Mouse (Mus musculus) neutrophil, adult 5-6 weeks (primary cell): Measurements from ENCODE around the gene Thtpa. TPM values are rescaled to one million over a fixed set of nuclear protein-coding genes. Genes with fewer than 3 reads are reported as not detected.

Source experiments
- ATAC-seq: fragments of 151-379, 151-347 bp; 2 replicates; pipeline ENCODE4 v1.8.0; 2017; ENCODE audit warnings: mild to moderate bottlenecking, moderate TSS enrichment; ENCODE audit not compliant: insufficient number of reproducible peaks, poor library complexity, low FRiP score, severe bottlenecking; ENCODE audit errors: extremely low read depth
- total RNA-seq: library from RNA; stranded (forward); fragments of 200-1000 nt; gene quantifications from 2 replicates; pipeline ENCODE4 v1.2.3, GENCODE M21; 2017

Thtpa gene
- total RNA-seq, 1 experiment from 2014 or later, result 5.2 TPM

GRCm38 (mm10) chr14:55119421-55120134 lies 25.0 kb downstream of the Thtpa start:
- no peak for ATAC-seq

GRCm38 (mm10) chr14:55121947-55122346 lies 27.4 kb downstream of the Thtpa start:
- ATAC-seq, result no peak

- ATAC-seq, result no peak
Observed at GRCm38 (mm10) chr14:55122359-55122758, 27.8 kb downstream of the Thtpa start.

- no peak for ATAC-seq
Observed at GRCm38 (mm10) chr14:55125711-55126110, 31.1 kb downstream of the Thtpa start.

- ATAC-seq, result no peak
Observed at GRCm38 (mm10) chr14:55126521-55126920, 31.9 kb downstream of the Thtpa start.

GRCm38 (mm10) chr14:55135676-55136075 lies 41.1 kb downstream of the Thtpa start:
- ATAC-seq, result no peak

GRCm38 (mm10) chr14:55139313-55139712 lies 44.7 kb downstream of the Thtpa start:
- ATAC-seq, result no peak

- no peak for ATAC-seq
Observed at GRCm38 (mm10) chr14:55146324-55146723, 51.7 kb downstream of the Thtpa start.

- ATAC-seq, result no peak; the same call in 1 of the 2 replicates
Observed at GRCm38 (mm10) chr14:55146829-55147401, 52.3 kb downstream of the Thtpa start.

GRCm38 (mm10) chr14:55148363-55148915 lies 53.9 kb downstream of the Thtpa start:
- ATAC-seq, result peak; percentile 56; the same call in 1 of the 2 replicates

Other genes starting within 250 kb of the Thtpa start
- 9.2 and 9.7 TPM in 2 replicates for gene Homez, start 223.8 kb upstream of the Thtpa start, total RNA-seq
- gene Ppp1r3e, start 217.2 kb upstream of the Thtpa start, total RNA-seq, result 0.47 TPM in 1 of 2 replicates, not detected in the other
- 3.6 and 6.6 TPM in 2 replicates for gene Bcl2l2, start 211.4 kb upstream of the Thtpa start, total RNA-seq
- gene Gm20521, start 211.3 kb upstream of the Thtpa start, total RNA-seq, result not detected in 2 replicates
- gene Pabpn1, start 202.3 kb upstream of the Thtpa start, total RNA-seq, result 198 and 209 TPM in 2 replicates
- 0.25 and 0.47 TPM in 2 replicates for gene Slc22a17, start 181.7 kb upstream of the Thtpa start, total RNA-seq
- gene Efs, start 168.7 kb upstream of the Thtpa start, total RNA-seq, result not detected in 2 replicates
- not detected in 2 replicates for gene Il25, start 162.1 kb upstream of the Thtpa start, total RNA-seq
- gene Cmtm5, start 158.5 kb upstream of the Thtpa start, total RNA-seq, result not detected in 2 replicates
- gene Myh6, start 127.9 kb upstream of the Thtpa start, total RNA-seq, result not detected in 2 replicates
- not detected in 2 replicates for gene Gm17428, start 117.9 kb upstream of the Thtpa start, total RNA-seq
- not detected in 2 replicates for gene Myh7, start 100.2 kb upstream of the Thtpa start, total RNA-seq
- 58.9 and 73.5 TPM in 2 replicates for gene Ngdn, start 79.3 kb upstream of the Thtpa start, total RNA-seq
- 7.2 and 7.8 TPM in 2 replicates for gene Zfhx2, start 2.5 kb upstream of the Thtpa start, total RNA-seq
- 48.5 TPM in 2 replicates for gene Ap1g2, start 11.8 kb downstream of the Thtpa start, total RNA-seq
- 0.12 TPM in 1 of 2 replicates, not detected in the other for gene Jph4, start 22.2 kb downstream of the Thtpa start, total RNA-seq
- gene Dhrs2, start 127.2 kb downstream of the Thtpa start, total RNA-seq, result not detected in 2 replicates